Mouse (Mus musculus) spleen, embryonic (tissue): ENCODE data around the gene Gm6760.

Source experiments
- CTCF ChIA-PET: fragments of 350-600 bp; sonication (Branson Sonifier 250); formaldehyde crosslinking; loops from one replicate; lab custom pipeline; 2022; lab: Charles Lee

The Gm6760 gene

GRCm38 (mm10) chrX:64152098-64152497 lies at the start of gene Gm6760:
TSS of gene Gm6760 (minus strand) at chrX:64152198.
- CTCF ChIA-PET: no interaction called here

GRCm38 (mm10) chrX:64181246-64181645 lies 29.2 kb upstream of the Gm6760 start:
- CTCF ChIA-PET: no interaction called here

- CTCF ChIA-PET: no interaction called here
Measured at GRCm38 (mm10) chrX:64173248-64173647, 21.2 kb upstream of the Gm6760 start, which contains the start of gene 3830417A13Rik. TSS of gene 3830417A13Rik (plus strand) at chrX:64173548.
